Mouse (Mus musculus): Measurements from ENCODE around the gene Xpot. TPM values are rescaled to one million over a fixed set of nuclear protein-coding genes. Genes with fewer than 3 reads are reported as not detected.

The Xpot gene
- polyA plus RNA-seq, 1 experiment from 2014 or later: 31.7 TPM

DNA sequence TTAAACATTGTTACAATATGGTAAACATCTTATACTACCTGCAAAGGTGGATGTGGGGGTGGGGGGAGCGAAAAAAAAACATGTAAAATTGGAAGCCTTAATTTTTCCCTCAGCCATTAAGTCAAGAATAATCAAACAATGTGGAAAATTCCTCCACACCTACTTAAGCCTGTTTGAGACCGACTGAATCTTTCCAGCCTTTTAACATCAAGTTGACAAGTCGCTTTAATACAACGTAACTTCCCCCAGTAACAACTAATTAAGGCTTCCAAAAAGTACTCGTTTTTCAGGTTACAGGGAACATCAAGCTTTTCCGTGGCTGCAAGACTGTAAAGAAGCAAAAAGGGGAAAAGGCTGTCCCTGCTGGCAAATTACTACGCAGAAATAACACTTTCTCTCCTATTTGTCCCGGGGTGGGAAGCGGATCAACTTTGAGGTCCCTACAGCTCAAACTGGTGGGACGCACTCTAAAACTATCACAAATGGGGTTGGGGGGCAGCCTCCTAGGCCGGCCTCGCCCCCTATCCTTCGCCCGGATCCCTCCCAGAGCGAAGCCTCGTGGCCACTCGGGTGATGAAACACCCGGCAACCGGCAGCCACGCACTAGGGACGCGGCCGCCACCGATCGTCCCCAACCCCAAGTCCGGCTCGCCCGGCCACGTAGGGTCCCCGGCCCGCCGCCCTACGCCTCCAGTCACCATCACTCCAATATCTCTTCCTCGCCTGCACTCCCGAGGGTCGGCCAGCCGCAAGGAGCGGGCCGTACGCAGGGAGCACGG, 536 bp downstream of the Xpot start:
- WGBS: under 1% methylated on average over 41 of the region's 41 CpGs
- peak overlapping the region; percentile 91 for H3K27ac ChIP-seq
- peak overlapping the region; percentile 80 for H3K9ac ChIP-seq
- H3K27me3 ChIP-seq (ENCODE audit: control insufficient read depth, insufficient read depth, low read length): no peaks in the 10 kb centered on the region
- DNase-seq (ENCODE audit: low spot score) (peak; percentile 50), ATAC-seq (ENCODE audit: low FRiP score) (no peak; the same call in 1 of the 2 replicates)
- H3K4me1 ChIP-seq (replicated peaks; ENCODE audit: control insufficient read depth, insufficient read depth, low read length): peaks cover 9% of the 10 kb centered on the region
- H3K36me3 ChIP-seq (replicated peaks; ENCODE audit: control insufficient read depth, insufficient read depth): peaks cover 21% of the 10 kb centered on the region
- no peaks in the 10 kb centered on the region for H3K9me3 ChIP-seq (ENCODE audit: control insufficient read depth, low read length)
- H3K4me2 ChIP-seq (replicated peaks): peak overlapping the region; percentile 71
- peak overlapping the region; percentile 90 for H3K4me3 ChIP-seq (replicated peaks; ENCODE audit: low read length)

DNA sequence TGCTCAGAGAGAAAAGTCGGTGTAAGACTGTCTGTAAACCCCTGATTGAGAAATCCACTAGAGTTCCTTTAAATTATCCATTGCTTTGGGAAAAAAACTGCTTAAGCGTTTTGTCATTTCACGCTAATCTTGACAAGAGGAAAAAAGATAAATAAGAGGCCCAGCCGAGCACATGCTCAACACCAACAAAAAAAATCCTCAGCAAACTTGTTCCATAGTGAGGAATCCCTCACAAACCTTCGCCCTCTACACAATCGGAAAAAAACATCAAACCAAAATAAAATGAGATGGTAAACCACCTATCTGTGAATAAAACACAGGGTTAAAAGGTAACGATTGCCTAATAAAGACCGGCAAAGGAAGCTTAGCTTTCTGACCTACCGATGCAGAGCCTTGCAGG, 1.1 kb downstream of the Xpot start:
- peaks cover 9% of the 10 kb centered on the region for H3K4me1 ChIP-seq (replicated peaks; ENCODE audit: control insufficient read depth, insufficient read depth, low read length)
- no peak for DNase-seq (ENCODE audit: low spot score)
- peak overlapping the region; percentile 80 for H3K9ac ChIP-seq
- H3K27ac ChIP-seq: no peak overlapping the region
- WGBS: 24% methylated on average over 9 of the region's 9 CpGs
- H3K27me3 ChIP-seq (ENCODE audit: control insufficient read depth, insufficient read depth, low read length): no peaks in the 10 kb centered on the region
- peaks cover 25% of the 10 kb centered on the region for H3K36me3 ChIP-seq (replicated peaks; ENCODE audit: control insufficient read depth, insufficient read depth)
- no peaks in the 10 kb centered on the region for H3K9me3 ChIP-seq (ENCODE audit: control insufficient read depth, low read length)
- H3K4me3 ChIP-seq (replicated peaks; ENCODE audit: low read length): peak overlapping the region; percentile 90
- ATAC-seq (ENCODE audit: low FRiP score): no peak
- peak overlapping the region; percentile 71 for H3K4me2 ChIP-seq (replicated peaks)

GRCm38 (mm10) chr10:121623670-121624069, 2.5 kb downstream of the Xpot start:
- no peaks in the 10 kb centered on the region for H3K27me3 ChIP-seq (ENCODE audit: control insufficient read depth, insufficient read depth, low read length)
- no peak overlapping the region for H3K4me3 ChIP-seq (replicated peaks; ENCODE audit: low read length)
- DNase-seq (ENCODE audit: low spot score): no peak
- ATAC-seq (ENCODE audit: low FRiP score): no peak
- no peaks in the 10 kb centered on the region for H3K9me3 ChIP-seq (ENCODE audit: control insufficient read depth, low read length)
- WGBS: 87% methylated on average over 7 of the region's 7 CpGs
- no peak overlapping the region for H3K27ac ChIP-seq
- H3K36me3 ChIP-seq (replicated peaks; ENCODE audit: control insufficient read depth, insufficient read depth): peaks cover 31% of the 10 kb centered on the region
- no peak overlapping the region for H3K9ac ChIP-seq
- H3K4me2 ChIP-seq (replicated peaks): no peak overlapping the region
- peaks cover 9% of the 10 kb centered on the region for H3K4me1 ChIP-seq (replicated peaks; ENCODE audit: control insufficient read depth, insufficient read depth, low read length)

DNA sequence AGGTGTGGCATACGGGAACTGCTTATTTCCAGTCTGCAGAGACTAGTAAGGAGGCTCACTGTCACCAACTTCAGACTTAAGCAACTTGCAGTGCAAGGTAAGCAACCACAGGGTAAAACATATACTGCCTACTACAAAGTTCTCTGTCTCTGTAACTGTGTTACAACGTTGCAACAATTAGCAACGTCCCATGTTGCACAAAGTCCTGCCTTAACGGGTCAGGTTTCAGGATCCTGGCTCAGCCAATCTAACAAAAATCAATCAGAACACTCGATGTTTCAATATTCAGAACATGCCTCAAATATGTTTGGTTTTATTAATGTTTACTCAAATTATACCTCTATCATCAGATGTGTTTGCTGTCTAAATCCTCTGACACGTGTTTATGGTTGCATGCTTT, 3.7 kb downstream of the Xpot start:
- H3K9ac ChIP-seq: no peak overlapping the region
- no peaks in the 10 kb centered on the region for H3K27me3 ChIP-seq (ENCODE audit: control insufficient read depth, insufficient read depth, low read length)
- H3K36me3 ChIP-seq (replicated peaks; ENCODE audit: control insufficient read depth, insufficient read depth): peaks cover 40% of the 10 kb centered on the region
- DNase-seq (ENCODE audit: low spot score) (no peak), ATAC-seq (ENCODE audit: low FRiP score) (no peak)
- H3K4me1 ChIP-seq (replicated peaks; ENCODE audit: control insufficient read depth, insufficient read depth, low read length): peaks cover 9% of the 10 kb centered on the region
- WGBS: 93% methylated on average over 6 of the region's 6 CpGs
- no peak overlapping the region for H3K4me3 ChIP-seq (replicated peaks; ENCODE audit: low read length)
- no peak overlapping the region for H3K4me2 ChIP-seq (replicated peaks)
- H3K27ac ChIP-seq: no peak overlapping the region
- no peaks in the 10 kb centered on the region for H3K9me3 ChIP-seq (ENCODE audit: control insufficient read depth, low read length)

DNA sequence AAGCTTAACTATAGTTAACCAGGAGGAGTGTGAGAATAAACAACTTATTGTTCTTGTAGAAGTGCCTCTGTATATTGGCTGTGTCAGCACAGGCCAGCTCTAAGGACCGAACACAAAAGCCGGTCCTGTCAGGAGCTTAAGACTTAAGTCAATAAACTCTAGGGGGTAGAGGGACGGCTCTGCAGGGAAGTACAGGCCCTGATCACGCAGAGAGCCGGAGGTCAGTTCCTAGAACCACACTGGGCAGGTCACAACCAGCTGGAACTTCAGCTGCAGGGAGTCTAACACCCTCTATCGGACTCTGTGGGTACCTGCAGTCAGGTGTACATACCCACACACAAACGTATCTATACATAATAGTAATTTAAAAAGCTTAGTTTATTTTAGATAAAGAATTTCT, 10.2 kb downstream of the Xpot start:
- WGBS: 55% methylated on average over 7 of the region's 7 CpGs
- no peak overlapping the region for H3K4me2 ChIP-seq (replicated peaks)
- no peak overlapping the region for H3K4me3 ChIP-seq (replicated peaks; ENCODE audit: low read length)
- no peak overlapping the region for H3K27ac ChIP-seq
- DNase-seq (ENCODE audit: low spot score) (no peak), ATAC-seq (ENCODE audit: low FRiP score) (no peak)
- peaks cover 79% of the 10 kb centered on the region for H3K36me3 ChIP-seq (replicated peaks; ENCODE audit: control insufficient read depth, insufficient read depth)
- H3K27me3 ChIP-seq (ENCODE audit: control insufficient read depth, insufficient read depth, low read length): no peaks in the 10 kb centered on the region
- H3K9ac ChIP-seq: no peak overlapping the region
- H3K4me1 ChIP-seq (replicated peaks; ENCODE audit: control insufficient read depth, insufficient read depth, low read length): no peaks in the 10 kb centered on the region
- no peaks in the 10 kb centered on the region for H3K9me3 ChIP-seq (ENCODE audit: control insufficient read depth, low read length)

GRCm38 (mm10) chr10:121615146-121615870, 10.8 kb downstream of the Xpot start:
- DNase-seq (ENCODE audit: low spot score) (no peak), ATAC-seq (ENCODE audit: low FRiP score) (no peak)
- Histone ChIP-seq H3K27me3 (ENCODE audit: control insufficient read depth, insufficient read depth, low read length) (no peaks in the 10 kb centered on the region), H3K9me3 (ENCODE audit: control insufficient read depth, low read length) (no peaks in the 10 kb centered on the region), H3K9ac (no peak overlapping the region), H3K36me3 (replicated peaks; ENCODE audit: control insufficient read depth, insufficient read depth) (peaks cover 82% of the 10 kb centered on the region), H3K27ac (no peak overlapping the region), H3K4me2 (replicated peaks) (no peak overlapping the region), H3K4me3 (replicated peaks; ENCODE audit: low read length) (no peak overlapping the region), H3K4me1 (replicated peaks; ENCODE audit: control insufficient read depth, insufficient read depth, low read length) (no peaks in the 10 kb centered on the region)
- WGBS: 95% methylated on average over 13 of the region's 13 CpGs

DNA sequence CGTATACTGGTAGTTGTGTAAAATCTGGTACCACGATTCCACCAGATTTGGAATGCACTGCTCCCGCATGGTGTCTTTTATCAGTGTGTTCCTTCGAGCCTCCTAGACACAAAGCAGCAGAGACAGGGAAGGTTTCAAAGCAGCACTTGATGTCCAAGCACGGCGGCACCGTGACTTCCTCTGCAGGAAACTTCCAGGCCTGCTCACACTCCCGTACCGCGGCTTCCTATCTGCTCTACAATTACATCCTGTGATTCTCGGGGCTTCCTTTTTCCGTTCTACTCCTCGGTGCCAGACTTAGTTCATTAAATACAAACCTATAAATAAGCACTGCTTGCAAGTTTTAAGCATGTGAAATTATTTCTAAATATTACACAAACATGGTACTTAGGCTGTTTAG, 12.6 kb downstream of the Xpot start:
- Histone ChIP-seq H3K36me3 (replicated peaks; ENCODE audit: control insufficient read depth, insufficient read depth) (peaks cover 90% of the 10 kb centered on the region), H3K4me2 (replicated peaks) (no peak overlapping the region), H3K27me3 (ENCODE audit: control insufficient read depth, insufficient read depth, low read length) (no peaks in the 10 kb centered on the region), H3K4me1 (replicated peaks; ENCODE audit: control insufficient read depth, insufficient read depth, low read length) (no peaks in the 10 kb centered on the region), H3K4me3 (replicated peaks; ENCODE audit: low read length) (no peak overlapping the region), H3K9me3 (ENCODE audit: control insufficient read depth, low read length) (no peaks in the 10 kb centered on the region), H3K9ac (no peak overlapping the region), H3K27ac (no peak overlapping the region)
- 92% methylated on average over 13 of the region's 13 CpGs for whole genome bisulfite sequencing
- DNase-seq (ENCODE audit: low spot score) (no peak), ATAC-seq (ENCODE audit: low FRiP score) (no peak)

GRCm38 (mm10) chr10:121612448-121612847, 13.7 kb downstream of the Xpot start:
- no peak overlapping the region for H3K27ac ChIP-seq
- no peaks in the 10 kb centered on the region for H3K4me1 ChIP-seq (replicated peaks; ENCODE audit: control insufficient read depth, insufficient read depth, low read length)
- WGBS: 94% methylated on average over 6 of the region's 6 CpGs
- peaks cover 92% of the 10 kb centered on the region for H3K36me3 ChIP-seq (replicated peaks; ENCODE audit: control insufficient read depth, insufficient read depth)
- DNase-seq (ENCODE audit: low spot score) (no peak), ATAC-seq (ENCODE audit: low FRiP score) (no peak)
- H3K4me3 ChIP-seq (replicated peaks; ENCODE audit: low read length): no peak overlapping the region
- H3K9ac ChIP-seq: no peak overlapping the region
- no peaks in the 10 kb centered on the region for H3K9me3 ChIP-seq (ENCODE audit: control insufficient read depth, low read length)
- no peaks in the 10 kb centered on the region for H3K27me3 ChIP-seq (ENCODE audit: control insufficient read depth, insufficient read depth, low read length)
- no peak overlapping the region for H3K4me2 ChIP-seq (replicated peaks)

DNA sequence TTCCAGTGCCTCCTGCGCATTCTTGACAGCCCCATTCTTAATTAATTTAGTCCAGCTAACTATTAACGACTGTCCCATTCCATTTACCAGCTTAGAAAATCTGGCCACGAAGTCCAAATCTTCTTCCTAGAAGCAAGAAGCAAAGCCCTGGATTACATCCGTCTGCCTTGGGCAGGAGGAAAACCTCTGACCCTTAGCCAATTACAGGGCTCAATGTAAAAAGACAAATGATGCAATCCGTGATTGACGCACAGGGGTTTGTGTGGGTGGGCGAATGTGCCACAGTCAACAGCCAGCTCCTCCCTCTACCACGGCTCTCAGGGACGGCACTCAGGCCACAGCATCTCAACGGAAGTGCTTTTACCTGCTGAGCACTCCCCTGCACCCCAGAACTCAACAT, 14.5 kb downstream of the Xpot start:
- WGBS: 70% methylated on average over 9 of the region's 10 CpGs
- Histone ChIP-seq H3K4me2 (replicated peaks) (no peak overlapping the region), H3K27me3 (ENCODE audit: control insufficient read depth, insufficient read depth, low read length) (no peaks in the 10 kb centered on the region), H3K9ac (no peak overlapping the region), H3K9me3 (ENCODE audit: control insufficient read depth, low read length) (no peaks in the 10 kb centered on the region), H3K4me3 (replicated peaks; ENCODE audit: low read length) (no peak overlapping the region), H3K4me1 (replicated peaks; ENCODE audit: control insufficient read depth, insufficient read depth, low read length) (no peaks in the 10 kb centered on the region), H3K36me3 (replicated peaks; ENCODE audit: control insufficient read depth, insufficient read depth) (peaks cover 92% of the 10 kb centered on the region), H3K27ac (no peak overlapping the region)
- DNase-seq (ENCODE audit: low spot score): no peak
- ATAC-seq (ENCODE audit: low FRiP score): no peak

Data from hindbrain, embryonic 14.5 days (tissue).